Mouse (Mus musculus): Measurements from ENCODE around the gene Gm20219.

DNA sequence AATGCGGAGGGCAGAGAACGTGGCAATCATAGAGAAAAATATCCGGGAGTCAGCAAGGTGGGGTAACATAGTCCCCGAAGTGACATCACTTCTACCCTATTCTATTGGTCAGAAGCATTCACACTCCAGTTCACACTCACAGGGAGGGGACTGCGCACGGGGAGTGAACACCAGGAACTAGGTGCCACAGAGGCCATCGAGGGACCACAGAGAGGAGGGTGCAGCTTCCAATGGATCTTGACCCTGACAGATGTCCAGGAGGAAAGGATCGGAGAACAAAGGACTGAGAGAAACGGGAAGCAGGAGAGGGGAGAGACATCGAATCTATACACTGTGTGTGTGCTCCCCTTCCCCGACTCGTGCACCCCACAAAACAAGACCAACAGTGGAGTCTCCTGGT lies 39.3 kb downstream of the Gm20219 start:
- TF ChIP-seq CTCF (IDR thresholded peaks at IDR 0.05; ENCODE audit: borderline replicate concordance, extremely low read depth, insufficient read depth, insufficient read length) (no peak), POLR2A (IDR thresholded peaks at IDR 0.05; ENCODE audit: borderline replicate concordance, extremely low read depth, insufficient read depth, insufficient read length, poor library complexity, severe bottlenecking) (no peak)
